Mouse (Mus musculus): ENCODE data around the gene Gpr61. TPM values are rescaled to one million over a fixed set of nuclear protein-coding genes. Genes with fewer than 3 reads are reported as not detected.

Gpr61 gene
- polyA plus RNA-seq, 1 experiment from 2014 or later = 2.1 TPM

DNA sequence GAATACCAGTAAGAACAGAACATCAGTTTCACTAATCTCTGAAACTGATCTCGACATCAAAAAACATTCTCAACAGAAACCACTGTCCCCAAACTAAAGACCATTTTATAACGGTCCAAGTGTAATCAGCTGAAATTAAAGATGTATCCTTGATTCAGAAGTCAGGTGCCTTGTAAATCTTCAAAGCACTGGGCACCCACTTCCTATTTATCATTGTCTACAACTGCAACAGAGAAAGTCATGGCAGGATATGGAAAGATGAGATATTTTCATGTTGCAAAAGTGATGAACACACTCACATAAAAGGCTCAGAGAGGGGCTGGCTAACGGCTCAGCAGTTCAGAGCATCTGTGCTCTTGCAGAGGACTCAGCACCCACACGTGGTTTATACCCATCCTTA lies 13.9 kb downstream of the Gpr61 start:
- Histone ChIP-seq H3K9ac (replicated peaks) (no peak overlapping the region), H3K4me1 (replicated peaks) (peaks cover 22% of the 10 kb centered on the region), H3K27ac (no peak overlapping the region), H3K4me3 (replicated peaks) (no peak overlapping the region), H3K9me3 (no peaks in the 10 kb centered on the region), H3K36me3 (peaks cover 8% of the 10 kb centered on the region; the same call in 1 of the 2 replicates), H3K4me2 (replicated peaks) (no peak overlapping the region), H3K27me3 (no peaks in the 10 kb centered on the region)
- WGBS = 88% methylated on average over 4 of the region's 4 CpGs
- ATAC-seq = no peak

DNA sequence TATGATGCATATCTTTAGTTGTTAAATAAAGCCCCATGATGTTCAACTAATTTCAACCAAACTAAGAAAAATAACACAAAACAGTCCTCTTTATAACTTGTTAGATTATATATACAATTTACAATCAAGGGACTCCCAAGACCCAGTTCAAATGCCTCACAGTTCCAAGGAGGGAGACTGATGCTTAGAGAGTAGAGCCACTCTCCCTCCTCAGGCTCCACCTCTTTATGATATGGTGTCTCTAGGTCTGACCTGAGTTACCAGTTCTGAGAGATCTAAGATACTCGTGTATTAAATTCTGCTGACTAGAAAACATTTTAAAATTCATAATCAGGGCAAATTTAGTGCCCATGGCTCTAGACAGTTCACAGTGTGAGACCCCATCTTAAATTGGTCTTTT lies 15.6 kb downstream of the Gpr61 start:
- no peak overlapping the region for H3K4me3 ChIP-seq (replicated peaks)
- H3K4me2 ChIP-seq (replicated peaks) = no peak overlapping the region
- peaks cover 8% of the 10 kb centered on the region; the same call in 1 of the 2 replicates for H3K36me3 ChIP-seq
- no peak overlapping the region for H3K27ac ChIP-seq
- WGBS = 90% methylated on average over 1 of the region's 1 CpGs
- peaks cover 17% of the 10 kb centered on the region for H3K4me1 ChIP-seq (replicated peaks)
- H3K9me3 ChIP-seq = no peaks in the 10 kb centered on the region
- no peak overlapping the region for H3K9ac ChIP-seq (replicated peaks)
- H3K27me3 ChIP-seq = no peaks in the 10 kb centered on the region
- no peak for ATAC-seq

DNA sequence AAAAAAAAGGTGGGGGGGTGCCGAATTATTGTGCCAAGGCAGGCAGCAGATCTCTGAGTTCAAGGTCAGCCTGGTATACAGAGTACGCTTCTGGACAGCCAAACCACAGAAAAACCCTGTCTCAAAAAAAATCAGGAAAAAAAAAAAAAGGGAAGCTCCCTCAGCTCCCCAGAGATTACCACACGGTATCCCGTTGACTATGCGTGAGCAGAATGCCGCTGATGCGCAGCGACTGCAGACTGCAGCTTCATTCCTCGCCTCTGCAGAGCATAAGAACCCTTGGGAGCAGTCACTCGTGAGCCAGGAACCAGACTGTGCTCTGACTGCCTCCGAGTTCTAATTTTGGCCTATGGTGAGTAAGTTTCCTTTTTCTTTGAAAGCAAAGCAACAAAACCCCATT lies 20.0 kb downstream of the Gpr61 start:
- H3K4me3 ChIP-seq (replicated peaks) = no peak overlapping the region
- no peak overlapping the region for H3K27ac ChIP-seq
- WGBS = 54% methylated on average over 11 of the region's 11 CpGs
- no peaks in the 10 kb centered on the region for H3K9me3 ChIP-seq
- H3K9ac ChIP-seq (replicated peaks) = no peak overlapping the region
- 0 out of 2 replicates have a peak, but pooled peaks cover 3% of the 10 kb centered on the region for H3K36me3 ChIP-seq
- no peaks in the 10 kb centered on the region for H3K27me3 ChIP-seq
- H3K4me1 ChIP-seq (replicated peaks) = peaks cover 11% of the 10 kb centered on the region
- no peak overlapping the region for H3K4me2 ChIP-seq (replicated peaks)
- 0 out of 2 replicates have a peak, but pooled peaks have one; percentile 48 for ATAC-seq

DNA sequence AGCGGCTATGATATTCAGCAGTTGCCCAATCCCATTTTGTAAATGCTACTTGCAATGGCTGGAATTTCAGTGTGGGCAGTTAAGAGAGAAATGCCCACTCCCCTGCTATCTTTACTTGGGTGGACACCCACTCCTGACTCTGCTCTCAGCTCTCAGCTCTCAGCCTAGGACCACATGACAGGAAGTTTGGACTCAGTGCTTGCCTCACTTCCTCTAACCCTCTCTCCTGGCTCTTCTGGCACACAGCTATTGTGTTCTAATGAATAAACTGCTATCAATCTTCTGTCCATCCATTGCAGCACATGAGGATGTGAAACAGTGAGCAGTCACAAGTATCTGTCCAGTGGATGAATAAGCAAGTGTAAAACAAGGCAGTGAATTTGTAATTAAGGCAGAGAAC lies 22.2 kb downstream of the Gpr61 start:
- no peak overlapping the region for H3K4me3 ChIP-seq (replicated peaks)
- H3K4me2 ChIP-seq (replicated peaks) = no peak overlapping the region
- H3K36me3 ChIP-seq = 0 out of 2 replicates have a peak, but pooled peaks cover 1% of the 10 kb centered on the region
- H3K9me3 ChIP-seq = no peaks in the 10 kb centered on the region
- no peak for ATAC-seq
- WGBS = 92% methylated on average over 1 of the region's 1 CpGs
- H3K4me1 ChIP-seq (replicated peaks) = peaks cover 14% of the 10 kb centered on the region
- H3K27ac ChIP-seq = no peak overlapping the region
- no peak overlapping the region for H3K9ac ChIP-seq (replicated peaks)
- no peaks in the 10 kb centered on the region for H3K27me3 ChIP-seq

DNA sequence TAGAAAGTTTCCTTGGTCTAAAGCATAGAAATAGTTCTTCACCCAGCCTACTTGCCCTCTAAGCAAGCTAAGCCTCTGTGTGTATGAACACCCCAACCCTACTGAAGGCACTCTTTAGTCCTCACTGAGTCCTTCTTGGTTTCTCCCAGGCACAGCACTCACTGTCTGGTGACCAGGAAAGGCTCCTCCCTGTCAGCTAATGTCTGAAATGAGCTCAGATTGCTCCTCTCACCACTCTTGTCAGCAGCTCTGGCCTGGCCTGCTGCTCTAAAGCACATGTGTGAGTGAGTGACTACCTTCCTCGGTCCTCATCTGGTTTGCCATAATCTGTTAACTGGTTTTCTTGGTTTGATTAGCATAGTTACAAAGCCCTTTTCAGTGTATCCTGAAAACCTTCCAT lies 22.9 kb downstream of the Gpr61 start:
- no peak overlapping the region for H3K9ac ChIP-seq (replicated peaks)
- H3K27me3 ChIP-seq = no peaks in the 10 kb centered on the region
- H3K9me3 ChIP-seq = no peaks in the 10 kb centered on the region
- H3K4me2 ChIP-seq (replicated peaks) = no peak overlapping the region
- H3K27ac ChIP-seq = no peak overlapping the region
- no peak for ATAC-seq
- 83% methylated on average over 1 of the region's 1 CpGs for WGBS
- peaks cover 14% of the 10 kb centered on the region for H3K4me1 ChIP-seq (replicated peaks)
- H3K36me3 ChIP-seq = no peaks in the 10 kb centered on the region
- no peak overlapping the region for H3K4me3 ChIP-seq (replicated peaks)

DNA sequence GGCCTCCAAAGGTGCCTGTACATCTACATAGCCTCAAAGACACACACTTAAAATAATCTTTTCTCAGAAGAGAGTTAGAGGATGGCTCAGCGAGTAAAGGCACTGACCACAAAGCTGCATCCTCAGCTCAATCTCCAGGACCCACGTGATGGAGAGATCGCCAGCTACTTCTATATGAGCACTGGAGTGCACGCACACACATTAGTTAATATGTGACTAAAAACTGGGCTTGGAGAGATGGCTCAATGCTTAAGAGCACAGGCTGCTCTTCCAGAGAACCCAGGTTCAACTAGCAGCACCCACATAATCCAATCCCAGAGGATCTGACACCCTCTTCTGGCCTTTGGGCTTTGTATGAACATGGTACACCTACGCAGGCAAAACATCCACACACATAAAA lies 23.5 kb downstream of the Gpr61 start:
- no peaks in the 10 kb centered on the region for H3K27me3 ChIP-seq
- no peaks in the 10 kb centered on the region for H3K36me3 ChIP-seq
- H3K4me2 ChIP-seq (replicated peaks) = no peak overlapping the region
- H3K4me3 ChIP-seq (replicated peaks) = no peak overlapping the region
- ATAC-seq = no peak
- no peaks in the 10 kb centered on the region for H3K9me3 ChIP-seq
- H3K4me1 ChIP-seq (replicated peaks) = peaks cover 14% of the 10 kb centered on the region
- no peak overlapping the region for H3K27ac ChIP-seq
- 88% methylated on average over 5 of the region's 5 CpGs for WGBS
- H3K9ac ChIP-seq (replicated peaks) = no peak overlapping the region

DNA sequence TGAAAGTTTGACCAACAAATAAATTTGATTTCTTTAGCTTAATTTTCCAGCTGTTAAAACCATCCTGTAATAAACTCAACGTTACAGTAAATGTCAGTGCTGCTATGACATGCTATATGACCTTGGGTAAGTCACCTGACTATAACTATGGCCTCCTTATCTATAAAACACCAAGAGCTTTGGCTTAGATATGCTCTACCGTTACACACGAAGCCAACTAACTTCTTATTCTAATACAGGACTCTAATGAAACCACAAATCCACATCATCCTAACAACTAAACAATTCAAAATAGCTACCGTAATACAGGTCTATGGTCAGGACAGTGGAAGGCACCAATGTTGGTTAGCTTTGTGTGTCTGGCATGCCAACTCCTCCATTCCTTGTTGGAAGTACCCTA lies 24.9 kb downstream of the Gpr61 start:
- Histone ChIP-seq H3K4me1 (replicated peaks) (peaks cover 10% of the 10 kb centered on the region), H3K4me2 (replicated peaks) (no peak overlapping the region), H3K4me3 (replicated peaks) (no peak overlapping the region), H3K36me3 (no peaks in the 10 kb centered on the region), H3K27ac (no peak overlapping the region), H3K9me3 (no peaks in the 10 kb centered on the region), H3K9ac (replicated peaks) (no peak overlapping the region), H3K27me3 (no peaks in the 10 kb centered on the region)
- ATAC-seq = no peak
- WGBS = 94% methylated on average over 4 of the region's 4 CpGs

DNA sequence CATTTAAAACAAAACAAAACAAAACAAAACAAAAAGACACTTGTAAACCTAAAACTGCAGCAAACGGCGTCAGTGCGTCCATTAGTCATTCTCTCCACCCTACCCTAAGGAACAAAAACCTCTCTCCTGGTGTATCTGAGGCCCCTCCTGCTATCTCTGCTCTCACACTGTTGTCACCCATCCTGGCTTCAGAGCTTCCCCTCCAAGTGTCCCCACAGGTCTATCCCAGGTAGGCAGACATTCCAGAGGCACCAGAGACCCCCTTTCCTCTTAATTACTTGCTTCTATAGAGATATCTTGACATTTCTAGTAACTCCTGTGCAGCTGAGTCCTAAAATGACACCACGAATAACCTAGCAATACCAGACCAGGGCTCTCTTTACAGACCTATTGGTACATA lies 25.3 kb downstream of the Gpr61 start:
- H3K4me1 ChIP-seq (replicated peaks) = peaks cover 6% of the 10 kb centered on the region; the same call in 1 of the 2 replicates

DNA sequence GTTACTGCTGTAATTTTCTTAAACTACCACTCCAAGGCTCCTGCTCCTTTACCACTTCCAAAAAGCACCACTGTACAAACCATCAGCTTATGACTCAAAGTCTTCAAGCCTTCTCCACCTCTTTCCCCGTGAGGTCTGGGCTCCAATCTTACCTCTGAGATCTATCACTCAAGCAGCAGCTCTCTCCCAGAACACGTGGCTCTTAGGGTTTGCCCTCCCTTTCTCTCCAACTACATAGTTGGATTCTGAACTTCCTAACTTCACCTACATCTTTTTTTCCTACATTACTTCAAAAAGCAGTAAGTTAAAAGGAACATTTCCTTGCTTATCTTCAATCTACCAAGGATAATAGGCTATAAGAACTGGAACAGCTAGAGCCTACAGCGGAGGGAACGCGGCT lies 26.2 kb downstream of the Gpr61 start:
- Histone ChIP-seq H3K4me1 (replicated peaks) (peaks cover 6% of the 10 kb centered on the region; the same call in 1 of the 2 replicates), H3K9me3 (no peaks in the 10 kb centered on the region), H3K27ac (no peak overlapping the region), H3K36me3 (0 out of 2 replicates have a peak, but pooled peaks cover under 1% of the 10 kb centered on the region), H3K27me3 (no peaks in the 10 kb centered on the region), H3K4me3 (replicated peaks) (no peak overlapping the region), H3K4me2 (replicated peaks) (no peak overlapping the region), H3K9ac (replicated peaks) (no peak overlapping the region)
- no peak for ATAC-seq
- WGBS = 90% methylated on average over 5 of the region's 5 CpGs

More for the DNA sequence above, 25.3 kb downstream of the Gpr61 start:
- H3K4me2 ChIP-seq (replicated peaks) = no peak overlapping the region
- H3K27ac ChIP-seq = no peak overlapping the region
- H3K36me3 ChIP-seq = no peaks in the 10 kb centered on the region
- no peaks in the 10 kb centered on the region for H3K27me3 ChIP-seq
- H3K9me3 ChIP-seq = no peaks in the 10 kb centered on the region
- no peak overlapping the region for H3K4me3 ChIP-seq (replicated peaks)
- ATAC-seq = no peak
- H3K9ac ChIP-seq (replicated peaks) = no peak overlapping the region
- WGBS = 94% methylated on average over 4 of the region's 4 CpGs

DNA sequence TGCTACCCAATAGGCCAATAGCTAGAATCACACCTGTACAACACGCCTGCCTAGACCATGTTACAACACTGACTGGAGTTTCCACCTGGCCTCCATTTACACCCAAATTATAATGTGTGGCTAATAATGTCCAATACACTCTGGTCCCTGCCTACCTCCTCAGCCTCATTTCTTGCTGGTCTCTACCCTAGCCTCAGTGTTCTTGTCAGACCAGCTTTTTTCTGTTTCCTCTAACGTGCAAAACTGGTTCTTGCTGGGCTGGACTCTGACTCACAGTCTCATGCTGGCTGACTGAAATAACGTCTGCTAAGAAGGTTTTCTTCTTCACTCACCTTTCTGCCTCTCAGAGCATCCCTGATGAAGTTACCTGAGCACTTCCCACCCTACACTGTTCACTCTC lies 28.4 kb downstream of the Gpr61 start:
- Histone ChIP-seq H3K27ac (no peak overlapping the region), H3K4me2 (replicated peaks) (no peak overlapping the region), H3K4me1 (replicated peaks) (0 out of 2 replicates have a peak, but pooled peaks cover 3% of the 10 kb centered on the region), H3K36me3 (peaks cover 10% of the 10 kb centered on the region), H3K9ac (replicated peaks) (no peak overlapping the region), H3K4me3 (replicated peaks) (no peak overlapping the region), H3K9me3 (no peaks in the 10 kb centered on the region), H3K27me3 (no peaks in the 10 kb centered on the region)
- ATAC-seq = no peak
- WGBS = 94% methylated on average over 3 of the region's 3 CpGs

DNA sequence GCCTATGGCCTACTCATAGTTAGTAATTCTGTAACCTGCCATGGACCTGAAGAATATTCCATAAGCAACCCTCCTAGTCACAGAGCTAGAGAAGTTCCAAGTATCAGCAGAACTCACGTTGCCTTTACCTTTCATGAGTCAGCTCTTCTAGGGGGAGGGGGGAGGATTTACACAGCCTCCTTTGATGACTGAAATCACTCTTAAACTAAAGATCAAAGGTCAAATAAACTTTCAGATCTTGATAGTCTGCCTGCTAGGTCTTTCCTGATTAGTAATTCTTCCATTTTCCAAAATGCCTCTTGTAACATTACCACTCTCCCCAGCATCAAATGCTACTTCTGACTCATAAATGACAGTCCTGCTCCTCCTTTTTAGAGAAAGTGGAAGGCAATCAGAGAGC lies 30.6 kb downstream of the Gpr61 start:
- H3K9ac ChIP-seq (replicated peaks) = no peak overlapping the region
- H3K4me2 ChIP-seq (replicated peaks) = no peak overlapping the region
- WGBS = 64% methylated on average over 1 of the region's 1 CpGs
- no peak overlapping the region for H3K27ac ChIP-seq
- peaks cover 25% of the 10 kb centered on the region for H3K36me3 ChIP-seq
- no peak overlapping the region for H3K4me3 ChIP-seq (replicated peaks)
- H3K9me3 ChIP-seq = no peaks in the 10 kb centered on the region
- 0 out of 2 replicates have a peak, but pooled peaks cover 3% of the 10 kb centered on the region for H3K4me1 ChIP-seq (replicated peaks)
- H3K27me3 ChIP-seq = no peaks in the 10 kb centered on the region
- ATAC-seq = no peak

DNA sequence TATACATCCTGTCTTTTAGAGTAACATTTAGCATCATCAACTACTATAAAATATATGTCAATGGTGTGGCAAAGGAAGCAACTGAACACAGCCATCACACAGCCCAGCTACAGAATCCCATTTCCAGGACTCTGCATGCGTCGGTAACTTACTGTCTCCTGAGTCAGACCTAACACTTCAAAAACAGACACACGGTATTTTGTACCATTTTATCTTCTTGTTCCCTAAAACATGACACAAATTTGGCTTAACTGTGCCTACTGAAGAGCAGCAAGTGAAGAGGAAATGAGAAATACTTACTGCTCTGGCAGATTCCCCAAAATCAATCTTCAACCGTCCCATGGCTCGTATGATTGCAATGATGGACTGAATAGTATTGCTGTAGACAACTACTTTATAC lies 31.4 kb downstream of the Gpr61 start:
- peaks cover 33% of the 10 kb centered on the region for H3K36me3 ChIP-seq
- no peak overlapping the region for H3K9ac ChIP-seq (replicated peaks)
- 95% methylated on average over 5 of the region's 5 CpGs for WGBS
- H3K9me3 ChIP-seq = no peaks in the 10 kb centered on the region
- ATAC-seq = no peak
- H3K4me3 ChIP-seq (replicated peaks) = no peak overlapping the region
- no peaks in the 10 kb centered on the region for H3K4me1 ChIP-seq (replicated peaks)
- no peak overlapping the region for H3K4me2 ChIP-seq (replicated peaks)
- H3K27me3 ChIP-seq = no peaks in the 10 kb centered on the region
- no peak overlapping the region for H3K27ac ChIP-seq

DNA sequence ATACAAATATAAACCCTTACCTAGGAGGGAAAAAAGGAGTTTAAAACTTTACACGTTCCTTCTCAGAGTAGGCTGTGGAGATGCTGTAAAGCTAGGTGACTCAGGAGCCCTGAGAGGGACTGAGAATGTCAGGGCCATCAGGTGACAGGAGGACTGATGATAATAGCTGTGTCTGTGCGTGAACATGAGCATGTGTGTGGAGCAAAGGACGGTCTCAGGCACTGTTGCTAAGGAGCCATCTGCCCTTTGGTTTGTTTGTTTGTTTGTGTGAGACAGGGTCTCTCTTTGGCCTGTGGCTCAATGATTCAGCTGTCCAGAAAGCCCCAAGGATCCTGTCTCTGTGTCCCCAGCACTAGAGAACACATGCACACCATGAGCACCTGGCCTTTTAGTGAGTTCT lies 33.6 kb downstream of the Gpr61 start:
- Histone ChIP-seq H3K4me2 (replicated peaks) (no peak overlapping the region), H3K9ac (replicated peaks) (no peak overlapping the region), H3K36me3 (peaks cover 50% of the 10 kb centered on the region), H3K9me3 (no peaks in the 10 kb centered on the region), H3K27ac (no peak overlapping the region), H3K4me3 (replicated peaks) (no peak overlapping the region), H3K27me3 (no peaks in the 10 kb centered on the region), H3K4me1 (replicated peaks) (no peaks in the 10 kb centered on the region)
- no peak for ATAC-seq
- 88% methylated on average over 3 of the region's 3 CpGs for WGBS
